Mouse (Mus musculus): ENCODE data around the gene Ubap1l.

DNA sequence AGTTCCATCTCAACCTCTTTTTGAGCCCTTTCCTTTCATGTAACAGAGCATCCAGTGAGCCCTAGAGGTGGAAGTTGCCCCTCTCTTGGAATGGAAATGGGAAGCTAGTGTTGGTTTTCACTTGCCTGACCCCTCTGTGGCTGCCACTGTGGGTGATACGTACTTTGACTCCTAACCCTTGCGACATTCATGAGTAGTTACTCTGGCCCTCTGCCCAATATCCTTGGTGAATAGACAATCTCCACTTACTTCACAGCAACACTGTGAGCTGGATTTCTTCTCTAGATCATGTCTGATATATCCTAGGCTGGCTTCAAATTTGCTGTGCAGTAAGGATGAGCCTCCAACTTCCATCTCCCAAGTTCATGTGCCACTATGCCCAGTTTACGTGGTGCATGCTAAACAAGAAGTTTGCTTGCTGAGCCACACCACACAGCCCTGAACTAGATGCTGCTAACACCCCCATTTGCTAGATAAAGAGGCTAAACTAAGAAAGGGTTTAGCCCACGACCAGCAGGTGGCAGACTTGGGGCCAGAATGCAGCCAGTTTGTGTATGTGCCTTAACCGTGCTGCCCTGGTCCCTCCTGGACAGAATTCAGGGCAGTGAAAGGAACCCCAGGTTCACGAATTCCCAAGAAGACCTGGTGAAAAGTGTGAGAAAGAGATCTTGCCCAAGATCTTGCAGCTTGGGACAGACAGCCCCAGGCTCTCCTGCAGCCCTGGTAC lies 32.0 kb downstream of the Ubap1l start:
- TF ChIP-seq CTCF (IDR thresholded peaks at IDR 0.05; ENCODE audit: borderline replicate concordance, insufficient read depth, low read length): peak; percentile 79; the same call in 1 of the 2 replicates
- TF ChIP-seq POLR2A (IDR thresholded peaks at IDR 0.05; ENCODE audit: low read depth, low read length): no peak

Measured in embryonic fibroblast, embryonic 13.5 days (primary cell).